Mouse (Mus musculus) olfactory bulb, adult 2 months (tissue): ENCODE data around the gene Fcamr. TPM values are rescaled to one million over a fixed set of nuclear protein-coding genes. Genes with fewer than 3 reads are reported as not detected.

Source experiments
- H3K27ac ChIP-seq: fragments of 200-500 bp; 2 replicates; pipeline ENCODE4 v1.5.1; 2012; ENCODE audit warnings: low read depth, low read length; ENCODE audit not compliant: insufficient read depth
- H3K4me1 ChIP-seq: fragments of 200-500 bp; 2 replicates; pipeline ENCODE4 v1.6.1; 2012; ENCODE audit warnings: low read length; ENCODE audit not compliant: control insufficient read depth, insufficient read depth
- H3K4me3 ChIP-seq: fragments of 200-500 bp; 2 replicates; pipeline ENCODE4 v1.5.1; 2012; ENCODE audit warnings: mild to moderate bottlenecking, low read depth, low read length, moderate library complexity; ENCODE audit not compliant: insufficient read depth
- CTCF ChIP-seq: fragments of 200-500 bp; IDR thresholded peaks from 2 replicates; pipeline ENCODE4 v1.5.1; 2012; ENCODE audit warnings: low read depth, mild to moderate bottlenecking, low read length, moderate library complexity; ENCODE audit not compliant: insufficient read depth
- POLR2A ChIP-seq: fragments of 200-500 bp; IDR thresholded peaks from 2 replicates; pipeline ENCODE4 v1.6.1; 2012; ENCODE audit warnings: mild to moderate bottlenecking, low read depth, low read length, moderate library complexity; ENCODE audit not compliant: insufficient read depth
- WGBS: fragments of 180-500 bp; shearing (Covaris S2); methylation state at CpG from one replicate; pipeline ENCODE4 v1.1.7; 2018; 5-methylcytosine and 5-hydroxymethylcytosine counted together
- polyA plus RNA-seq: library from polyadenylated mRNA; stranded (reverse); fragments of >200 nt; gene quantifications from 2 replicates; pipeline ENCODE4 v1.2.4, GENCODE M21; 2012; ENCODE audit warnings: low replicate concordance; ENCODE audit not compliant: missing spikeins, insufficient read depth, insufficient read length

Fcamr gene
- polyA plus RNA-seq, 1 experiment = not detected

DNA sequence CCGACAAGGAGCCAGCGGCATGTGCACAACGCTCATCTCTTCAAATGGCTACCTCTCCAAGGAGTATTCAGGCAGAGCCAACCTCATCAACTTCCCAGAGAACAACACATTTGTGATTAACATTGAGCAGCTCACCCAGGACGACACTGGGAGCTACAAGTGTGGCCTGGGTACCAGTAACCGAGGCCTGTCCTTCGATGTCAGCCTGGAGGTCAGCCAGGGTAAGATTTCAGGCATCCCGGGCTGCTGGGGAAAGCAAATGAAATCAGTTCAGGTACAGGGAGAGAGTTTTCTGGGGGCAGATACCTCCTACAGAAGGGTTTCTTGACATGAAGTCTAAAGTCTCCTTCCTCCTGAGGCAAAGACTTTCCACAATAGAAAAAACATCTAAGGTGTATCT, 40.9 kb downstream of the Fcamr start:
- TF ChIP-seq CTCF (no peak), POLR2A (no peak)
- Histone ChIP-seq H3K27ac (no peak overlapping the region), H3K4me3 (no peak overlapping the region), H3K4me1 (no peaks in the 10 kb centered on the region)
- 95% methylated on average over 7 of the region's 7 CpGs for WGBS

DNA sequence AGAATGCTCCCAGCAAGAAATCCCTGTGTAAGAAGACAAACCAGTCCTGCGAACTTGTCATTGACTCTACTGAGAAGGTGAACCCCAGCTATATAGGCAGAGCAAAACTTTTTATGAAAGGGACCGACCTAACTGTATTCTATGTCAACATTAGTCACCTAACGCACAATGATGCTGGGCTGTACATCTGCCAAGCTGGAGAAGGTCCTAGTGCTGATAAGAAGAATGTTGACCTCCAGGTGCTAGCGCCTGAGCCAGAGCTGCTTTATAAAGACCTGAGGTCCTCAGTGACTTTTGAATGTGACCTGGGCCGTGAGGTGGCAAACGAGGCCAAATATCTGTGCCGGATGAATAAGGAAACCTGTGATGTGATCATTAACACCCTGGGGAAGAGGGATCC, 43.8 kb downstream of the Fcamr start:
- H3K4me3 ChIP-seq = no peak overlapping the region
- H3K4me1 ChIP-seq = no peaks in the 10 kb centered on the region
- no peak for TF ChIP-seq CTCF
- TF ChIP-seq POLR2A = no peak
- WGBS = 93% methylated on average over 7 of the region's 7 CpGs
- no peak overlapping the region for H3K27ac ChIP-seq

DNA sequence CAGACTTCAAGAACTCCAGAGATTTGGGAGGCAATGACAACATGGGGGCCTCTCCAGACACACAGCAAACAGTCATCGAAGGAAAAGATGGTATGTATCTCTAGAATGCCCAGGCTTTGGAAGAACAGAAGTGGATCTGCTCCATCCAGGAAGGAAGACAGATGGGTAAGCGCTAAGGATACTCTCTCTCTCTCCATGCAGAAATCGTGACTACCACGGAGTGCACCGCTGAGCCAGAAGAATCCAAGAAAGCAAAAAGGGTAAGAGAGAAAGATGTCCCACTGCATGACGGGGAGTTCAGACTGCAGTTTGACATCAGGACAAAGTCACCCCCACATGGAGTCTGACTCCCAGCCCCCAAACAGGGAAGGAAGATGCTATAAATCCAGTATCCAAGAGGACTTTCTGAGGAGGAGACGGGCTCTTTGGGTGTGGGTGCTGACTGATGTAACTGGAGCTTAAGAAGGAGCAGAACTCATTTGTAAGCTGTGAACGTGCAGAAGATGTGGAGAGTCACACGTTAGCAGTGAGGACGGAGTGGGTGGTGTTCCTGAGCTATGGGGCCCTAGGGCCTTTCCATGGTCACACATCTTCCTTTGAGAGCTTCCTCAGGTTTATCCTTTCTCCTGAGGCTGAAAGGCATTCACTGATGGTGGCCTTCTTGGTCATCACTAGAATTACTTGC, 49.0 kb downstream of the Fcamr start:
- 93% methylated on average over 10 of the region's 10 CpGs for WGBS
- no peak overlapping the region for H3K4me3 ChIP-seq

DNA sequence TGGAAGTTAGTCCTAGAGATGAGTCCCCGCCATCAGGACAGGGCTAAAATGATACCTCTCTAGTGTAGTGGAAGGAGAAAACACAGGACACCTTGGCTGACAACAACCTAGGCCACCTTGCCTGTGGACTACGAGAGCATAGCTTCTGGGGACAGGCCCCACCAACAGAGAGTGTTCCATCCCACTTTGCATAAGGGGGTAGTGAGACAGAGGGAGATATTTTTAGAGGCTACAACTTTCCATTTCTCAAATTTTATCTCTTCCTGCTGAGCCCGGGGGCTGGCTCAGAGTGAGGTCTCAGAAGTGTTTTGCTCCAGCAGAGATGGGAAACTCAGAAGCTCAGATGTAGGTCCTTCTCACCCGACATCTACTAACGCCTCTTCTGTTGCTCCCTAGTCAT, 49.7 kb downstream of the Fcamr start:
- TF ChIP-seq POLR2A (no peak), CTCF (no peak)
- WGBS = 92% methylated on average over 5 of the region's 5 CpGs
- no peaks in the 10 kb centered on the region for H3K4me1 ChIP-seq

More for the DNA sequence above, 49.0 kb downstream of the Fcamr start:
- Histone ChIP-seq H3K4me1 (no peaks in the 10 kb centered on the region), H3K27ac (no peak overlapping the region)
- TF ChIP-seq CTCF (no peak), POLR2A (no peak)

DNA sequence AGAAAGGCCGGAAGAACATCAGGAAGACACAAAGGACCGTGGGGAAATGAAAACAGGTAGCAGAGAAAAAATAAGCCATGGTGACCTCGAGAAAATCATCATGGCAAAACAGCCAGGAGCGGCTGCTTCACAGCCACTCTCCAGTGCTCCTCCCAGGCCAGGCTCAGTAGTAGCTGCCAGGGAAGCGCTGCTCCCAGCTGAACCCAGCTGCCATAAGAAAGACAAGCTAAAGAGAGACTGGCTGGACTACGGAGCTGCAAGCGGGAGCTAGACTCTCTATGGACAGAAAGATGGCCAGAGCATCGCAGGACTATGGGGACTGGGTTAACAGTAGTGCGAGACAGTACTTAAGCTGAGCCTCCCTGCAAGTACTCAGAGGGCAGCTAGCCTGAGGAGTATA, 54.1 kb downstream of the Fcamr start:
- Histone ChIP-seq H3K27ac (no peak overlapping the region), H3K4me1 (no peaks in the 10 kb centered on the region), H3K4me3 (no peak overlapping the region)
- TF ChIP-seq POLR2A (no peak), CTCF (no peak)
- 85% methylated on average over 9 of the region's 9 CpGs for WGBS

More for the DNA sequence above, 49.7 kb downstream of the Fcamr start:
- no peak overlapping the region for H3K27ac ChIP-seq
- H3K4me3 ChIP-seq = no peak overlapping the region

DNA sequence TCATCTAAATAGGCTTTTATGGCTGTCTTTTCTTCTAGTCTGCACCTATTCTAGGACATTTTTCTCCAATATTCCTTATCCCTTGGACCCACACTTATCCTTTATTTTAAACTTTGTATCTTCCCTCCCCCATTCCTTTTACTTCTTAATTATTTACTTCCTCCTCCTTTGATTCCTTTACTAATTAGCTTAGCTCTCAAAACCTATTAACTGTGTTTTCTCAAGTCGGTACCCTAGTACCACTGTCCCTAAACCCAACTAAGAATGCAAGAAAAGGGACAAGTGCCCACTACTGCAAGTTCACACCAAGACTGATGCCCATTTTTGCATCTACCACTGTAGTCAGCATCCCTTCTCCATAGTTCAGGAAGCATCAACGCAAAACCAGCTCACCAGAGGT, 55.0 kb downstream of the Fcamr start:
- H3K27ac ChIP-seq = no peak overlapping the region
- 74% methylated on average over 2 of the region's 2 CpGs for WGBS
- no peaks in the 10 kb centered on the region for H3K4me1 ChIP-seq
- no peak overlapping the region for H3K4me3 ChIP-seq
- TF ChIP-seq POLR2A (no peak), CTCF (no peak)

DNA sequence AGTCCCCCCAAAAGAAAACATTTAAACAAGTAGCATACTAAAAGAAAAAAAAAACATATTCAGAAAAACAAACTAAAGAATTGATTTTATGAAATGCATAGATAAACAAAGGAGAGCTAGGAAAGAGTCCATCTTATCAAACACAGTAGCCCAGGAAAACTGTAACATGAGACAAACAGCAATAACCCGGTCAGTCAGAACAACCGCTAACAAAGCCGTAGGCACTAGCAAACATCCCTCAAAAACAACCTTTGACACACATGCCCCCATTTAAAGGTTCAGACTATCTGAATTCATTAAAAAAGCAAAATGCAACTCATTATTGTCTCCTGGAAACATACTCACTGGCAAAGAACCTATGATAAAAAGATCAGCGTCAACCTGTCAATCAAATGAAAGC, 56.8 kb downstream of the Fcamr start:
- Histone ChIP-seq H3K4me3 (no peak overlapping the region), H3K4me1 (no peaks in the 10 kb centered on the region), H3K27ac (no peak overlapping the region)
- WGBS = 84% methylated on average over 4 of the region's 4 CpGs
- TF ChIP-seq CTCF (no peak), POLR2A (no peak)

DNA sequence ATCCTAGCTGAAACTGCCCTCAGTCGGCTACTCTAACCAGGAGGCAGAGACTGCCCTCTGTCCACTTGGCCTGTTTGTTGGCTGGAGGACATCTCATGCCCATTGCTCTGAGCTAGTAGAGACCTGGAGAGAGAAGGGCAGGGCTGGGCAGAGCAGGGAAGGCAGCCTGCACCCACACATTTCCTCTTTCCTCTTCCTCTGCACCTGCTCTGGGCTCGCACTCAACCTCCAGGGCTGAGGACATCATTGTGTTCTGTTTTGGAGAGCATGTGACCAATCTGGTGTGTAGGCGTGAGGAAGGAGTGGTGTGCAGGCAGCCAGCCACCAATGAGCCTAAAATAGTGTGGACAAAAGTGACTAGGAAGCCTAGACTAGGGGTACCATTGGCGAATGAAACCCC, 63.5 kb downstream of the Fcamr start:
- WGBS = 67% methylated on average over 4 of the region's 4 CpGs
- TF ChIP-seq POLR2A (no peak), CTCF (no peak)
- Histone ChIP-seq H3K4me1 (peaks cover 3% of the 10 kb centered on the region), H3K4me3 (no peak overlapping the region), H3K27ac (no peak overlapping the region)

Other genes starting within 250 kb of the Fcamr start
- gene Zp3r, start 171.3 kb upstream of the Fcamr start, polyA plus RNA-seq = not detected in 2 replicates
- gene C4bp, start 139.3 kb upstream of the Fcamr start, polyA plus RNA-seq = not detected in 2 replicates
- gene Gm29427, start 85.1 kb upstream of the Fcamr start, polyA plus RNA-seq = not detected in 2 replicates
- not detected in 2 replicates for gene Yod1, start 83.6 kb upstream of the Fcamr start, polyA plus RNA-seq
- gene Pfkfb2, start 71.6 kb upstream of the Fcamr start, polyA plus RNA-seq = not detected in 2 replicates
- not detected in 2 replicates for gene AA986860, start 68.9 kb upstream of the Fcamr start, polyA plus RNA-seq
- not detected in 2 replicates for gene Pigr, start 25.8 kb downstream of the Fcamr start, polyA plus RNA-seq
- gene Fcmr, start 64.8 kb downstream of the Fcamr start, polyA plus RNA-seq = not detected in 2 replicates
- not detected in 2 replicates for gene Il24, start 86.6 kb downstream of the Fcamr start, polyA plus RNA-seq
- gene Il20, start 110.5 kb downstream of the Fcamr start, polyA plus RNA-seq = not detected in 2 replicates
- gene Il19, start 139.2 kb downstream of the Fcamr start, polyA plus RNA-seq = not detected in 2 replicates
- gene Il10, start 218.9 kb downstream of the Fcamr start, polyA plus RNA-seq = not detected in 2 replicates